Mouse (Mus musculus) kidney, embryonic 16.5 days (tissue): Measurements from ENCODE around the gene Krt24. TPM values are rescaled to one million over a fixed set of nuclear protein-coding genes. Genes with fewer than 3 reads are reported as not detected.

Source experiments
- ATAC-seq: fragments of 200-750 bp; cut with Nextera tagmentation; 2 replicates; pipeline ENCODE4 v1.8.0; 2017; ENCODE audit warnings: moderate TSS enrichment; ENCODE audit not compliant: low FRiP score, low TSS enrichment
- H3K27ac ChIP-seq: fragments of 300-500 bp; sonication (generic); 2 replicates; pipeline ENCODE4 v1.5.1; 2014; ENCODE audit warnings: low read length
- H3K27me3 ChIP-seq: fragments of 300-500 bp; sonication (generic); 2 replicates; pipeline ENCODE4 v1.6.1; 2014; ENCODE audit warnings: low read length, control low read depth, mixed read lengths; ENCODE audit not compliant: insufficient read depth
- H3K36me3 ChIP-seq: fragments of 300-500 bp; sonication (generic); 2 replicates; pipeline ENCODE4 v1.6.1; 2014; ENCODE audit warnings: low read length, control low read depth, mixed read lengths; ENCODE audit not compliant: insufficient read depth
- H3K4me1 ChIP-seq: fragments of 300-500 bp; sonication (generic); 2 replicates; pipeline ENCODE4 v1.6.1; 2014; ENCODE audit warnings: low read length, control low read depth, mixed read lengths; ENCODE audit not compliant: insufficient read depth
- H3K4me2 ChIP-seq: fragments of 300-500 bp; sonication (generic); replicated peaks from 2 replicates; pipeline ENCODE4 v1.6.1; 2014; ENCODE audit warnings: low read depth, low read length
- H3K4me3 ChIP-seq: fragments of 300-500 bp; sonication (generic); 2 replicates; pipeline ENCODE4 v1.5.1; 2014; ENCODE audit warnings: mild to moderate bottlenecking, low read length
- H3K9ac ChIP-seq: fragments of 300-500 bp; sonication (generic); replicated peaks from 2 replicates; pipeline ENCODE4 v1.6.1; 2014; ENCODE audit warnings: low read length
- H3K9me3 ChIP-seq: fragments of 300-500 bp; sonication (generic); 2 replicates; pipeline ENCODE4 v1.6.1; 2016; ENCODE audit warnings: low read length, control low read depth
- WGBS: fragments of 180-500 bp; shearing (Covaris S2); extraction: QIAGEN DNeasy Blood & Tissue Kit; methylation state at CpG from one replicate; pipeline ENCODE4 v1.1.7; 2014; 5-methylcytosine and 5-hydroxymethylcytosine counted together
- polyA plus RNA-seq: library from polyadenylated mRNA; unstranded; fragments of >200 nt; fragmentation: Nextera tagmentation; extraction: Ambion mirVana; gene quantifications from 2 replicates; pipeline ENCODE4 v1.2.1, GENCODE M21; 2015

Gene Krt24
- polyA plus RNA-seq, 1 experiment from 2014 or later: not detected

GRCm38 (mm10) chr11:99295039-99295438 is 10.0 kb upstream of the Krt24 start:
- Histone ChIP-seq H3K4me3 (no peak overlapping the region), H3K4me1 (no peaks in the 10 kb centered on the region), H3K36me3 (no peaks in the 10 kb centered on the region), H3K9me3 (no peaks in the 10 kb centered on the region), H3K27me3 (no peaks in the 10 kb centered on the region; the same call in 1 of the 2 replicates), H3K9ac (no peak overlapping the region), H3K27ac (no peak overlapping the region), H3K4me2 (no peak overlapping the region)
- 36% methylated on average over 5 of the region's 5 CpGs for WGBS
- ATAC-seq: no peak

- no peak overlapping the region for H3K4me2 ChIP-seq
- H3K4me1 ChIP-seq: no peaks in the 10 kb centered on the region
- no peak for ATAC-seq
- H3K4me3 ChIP-seq: no peak overlapping the region
- H3K27me3 ChIP-seq: no peaks in the 10 kb centered on the region; the same call in 1 of the 2 replicates
- H3K9ac ChIP-seq: no peak overlapping the region
- H3K27ac ChIP-seq: no peak overlapping the region
- H3K9me3 ChIP-seq: no peaks in the 10 kb centered on the region
- 64% methylated on average over 5 of the region's 5 CpGs for WGBS
- no peaks in the 10 kb centered on the region for H3K36me3 ChIP-seq
These were observed 7.8 kb upstream of the Krt24 start for GRCm38 (mm10) chr11:99292846-99293245.

- H3K9me3 ChIP-seq: no peaks in the 10 kb centered on the region
- 88% methylated on average over 5 of the region's 5 CpGs for WGBS
- H3K4me1 ChIP-seq: no peaks in the 10 kb centered on the region
- no peak overlapping the region for H3K9ac ChIP-seq
- ATAC-seq: no peak
- H3K27ac ChIP-seq: no peak overlapping the region
- no peaks in the 10 kb centered on the region for H3K36me3 ChIP-seq
- H3K4me2 ChIP-seq: no peak overlapping the region
- H3K27me3 ChIP-seq: no peaks in the 10 kb centered on the region
- no peak overlapping the region for H3K4me3 ChIP-seq
These were observed 1.1 kb downstream of the Krt24 start for GRCm38 (mm10) chr11:99284011-99284410.

GRCm38 (mm10) chr11:99283334-99283733 is 1.7 kb downstream of the Krt24 start:
- ATAC-seq: no peak
- 44% methylated on average over 4 of the region's 4 CpGs for WGBS
- Histone ChIP-seq H3K27ac (no peak overlapping the region), H3K4me1 (no peaks in the 10 kb centered on the region), H3K4me3 (no peak overlapping the region), H3K9ac (no peak overlapping the region), H3K36me3 (no peaks in the 10 kb centered on the region), H3K4me2 (no peak overlapping the region), H3K27me3 (no peaks in the 10 kb centered on the region), H3K9me3 (no peaks in the 10 kb centered on the region)

GRCm38 (mm10) chr11:99281116-99281515 is 3.9 kb downstream of the Krt24 start:
- H3K36me3 ChIP-seq: no peaks in the 10 kb centered on the region
- no peak overlapping the region for H3K4me3 ChIP-seq
- no peaks in the 10 kb centered on the region for H3K27me3 ChIP-seq
- H3K4me1 ChIP-seq: no peaks in the 10 kb centered on the region
- no peak overlapping the region for H3K4me2 ChIP-seq
- no peak overlapping the region for H3K9ac ChIP-seq
- no peaks in the 10 kb centered on the region for H3K9me3 ChIP-seq
- H3K27ac ChIP-seq: no peak overlapping the region
- ATAC-seq: no peak
- 85% methylated on average over 9 of the region's 9 CpGs for WGBS

- ATAC-seq: no peak
- Histone ChIP-seq H3K9ac (no peak overlapping the region), H3K4me3 (no peak overlapping the region), H3K9me3 (no peaks in the 10 kb centered on the region), H3K4me2 (no peak overlapping the region), H3K27ac (no peak overlapping the region), H3K27me3 (no peaks in the 10 kb centered on the region), H3K4me1 (no peaks in the 10 kb centered on the region), H3K36me3 (no peaks in the 10 kb centered on the region)
- 72% methylated on average over 5 of the region's 5 CpGs for WGBS
These were observed 5.1 kb downstream of the Krt24 start for GRCm38 (mm10) chr11:99279986-99280385.

GRCm38 (mm10) chr11:99276786-99277185 is 8.3 kb downstream of the Krt24 start:
- Histone ChIP-seq H3K4me2 (no peak overlapping the region), H3K27me3 (no peaks in the 10 kb centered on the region), H3K9ac (no peak overlapping the region), H3K4me3 (no peak overlapping the region), H3K36me3 (no peaks in the 10 kb centered on the region), H3K9me3 (no peaks in the 10 kb centered on the region), H3K4me1 (no peaks in the 10 kb centered on the region), H3K27ac (no peak overlapping the region)
- ATAC-seq: no peak
- 32% methylated on average over 7 of the region's 7 CpGs for WGBS

GRCm38 (mm10) chr11:99275624-99276023 is 9.4 kb downstream of the Krt24 start:
- no peak overlapping the region for H3K27ac ChIP-seq
- no peaks in the 10 kb centered on the region for H3K4me1 ChIP-seq
- ATAC-seq: no peak
- H3K27me3 ChIP-seq: no peaks in the 10 kb centered on the region
- WGBS: 71% methylated on average over 6 of the region's 6 CpGs
- H3K4me2 ChIP-seq: no peak overlapping the region
- no peak overlapping the region for H3K4me3 ChIP-seq
- H3K9ac ChIP-seq: no peak overlapping the region
- no peaks in the 10 kb centered on the region for H3K9me3 ChIP-seq
- H3K36me3 ChIP-seq: no peaks in the 10 kb centered on the region

- Histone ChIP-seq H3K27me3 (no peaks in the 10 kb centered on the region), H3K4me2 (no peak overlapping the region), H3K9me3 (no peaks in the 10 kb centered on the region), H3K9ac (no peak overlapping the region), H3K36me3 (no peaks in the 10 kb centered on the region), H3K4me1 (no peaks in the 10 kb centered on the region), H3K4me3 (no peak overlapping the region), H3K27ac (no peak overlapping the region)
- WGBS: 86% methylated on average over 4 of the region's 4 CpGs
- ATAC-seq: no peak
These were observed 12.3 kb downstream of the Krt24 start for GRCm38 (mm10) chr11:99272721-99273120.

- H3K27ac ChIP-seq: no peak overlapping the region
- no peak overlapping the region for H3K4me3 ChIP-seq
- no peaks in the 10 kb centered on the region for H3K36me3 ChIP-seq
- H3K9me3 ChIP-seq: no peaks in the 10 kb centered on the region
- no peak for ATAC-seq
- H3K9ac ChIP-seq: no peak overlapping the region
- no peaks in the 10 kb centered on the region for H3K27me3 ChIP-seq
- no peak overlapping the region for H3K4me2 ChIP-seq
- WGBS: 63% methylated on average over 7 of the region's 7 CpGs
- no peaks in the 10 kb centered on the region for H3K4me1 ChIP-seq
These were observed 15.9 kb downstream of the Krt24 start for GRCm38 (mm10) chr11:99269192-99269591.
